Mouse (Mus musculus) granulocyte monocyte progenitor cell, adult 5-6 weeks (primary cell): ENCODE measurements at regions not wholly inside any gene's neighbourhood (a gene's known extent, or its start where the extent isn't known, plus 50 kb on each side); places are given as distances from the start of the nearest gene placed in this dataset.

Experiments used
- ATAC-seq: replicated peaks from 2 replicates; pipeline ENCODE4 v1.8.0; 2016; ENCODE audit warnings: mild to moderate bottlenecking, moderate TSS enrichment, inconsistent platforms; ENCODE audit not compliant: poor library complexity, severe bottlenecking

DNA sequence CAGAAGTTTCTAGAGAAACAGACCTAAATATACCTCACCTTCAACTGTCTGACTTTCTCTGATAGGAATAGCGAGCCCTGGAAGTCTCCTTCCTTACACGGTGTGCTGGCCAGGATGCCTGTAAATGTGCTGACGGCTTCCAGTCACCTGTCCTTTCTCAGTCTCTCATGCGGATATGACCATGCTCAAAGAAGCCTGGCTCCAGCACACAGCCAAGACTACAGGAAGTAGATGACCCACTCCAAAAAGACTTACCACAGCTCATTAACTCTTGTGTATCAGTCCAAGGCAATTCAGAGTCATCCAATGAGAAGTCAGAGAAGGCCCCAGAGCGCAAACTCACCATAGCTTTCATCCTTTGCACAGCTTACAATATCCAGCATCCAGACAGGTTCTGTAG is 186.3 kb downstream of the Synb start:
- ATAC-seq, result no peak

- ATAC-seq, result no peak
Observed at GRCm38 (mm10) chr14:69104646-69105045, 189.5 kb downstream of the Synb start.

GRCm38 (mm10) chr14:69103371-69104009 is 190.6 kb downstream of the Synb start:
- no peak for ATAC-seq

DNA sequence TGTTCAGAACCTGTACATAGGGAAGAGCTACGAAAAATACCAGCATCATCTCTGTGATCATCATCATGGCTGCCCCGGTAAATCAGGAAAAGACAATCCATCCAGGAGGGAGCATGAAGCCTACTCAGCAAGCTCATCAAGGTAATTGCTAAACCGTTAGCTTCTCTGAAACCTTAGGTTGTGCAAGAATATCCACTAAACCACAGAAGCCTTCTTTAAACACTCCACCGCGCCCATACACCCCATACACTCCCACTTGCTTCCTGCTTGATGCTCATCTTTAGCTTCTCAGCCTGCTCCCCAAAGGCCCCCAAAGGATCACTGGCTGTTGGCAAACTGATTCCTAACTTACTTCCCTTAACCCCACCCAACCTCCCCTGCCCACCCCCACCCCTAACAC is 193.2 kb downstream of the Synb start:
- ATAC-seq, result peak; percentile 89

DNA sequence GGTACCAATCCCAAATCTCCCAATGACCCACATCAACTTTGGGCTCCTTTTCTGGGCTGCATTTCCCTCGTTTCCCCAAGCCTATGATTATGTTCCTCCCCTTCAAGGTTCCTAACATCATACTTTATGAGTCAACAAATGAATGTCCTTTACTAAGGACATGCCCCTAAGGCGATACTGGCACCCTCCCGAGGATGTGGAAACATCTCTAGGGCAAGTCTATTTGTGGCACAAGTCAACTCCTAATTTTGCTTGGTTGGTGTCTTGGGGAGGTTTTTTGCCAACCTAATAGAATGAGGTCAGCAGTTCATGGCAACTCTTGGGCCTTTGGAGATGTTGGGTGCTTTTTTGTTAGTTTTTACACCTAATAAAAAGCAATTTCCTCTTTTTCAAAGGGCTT is 198.5 kb downstream of the Synb start:
- ATAC-seq, result no peak
